Mouse (Mus musculus) left cerebral cortex, adult 2 months (tissue): ENCODE measurements around the gene Tst. TPM values are rescaled to one million over a fixed set of nuclear protein-coding genes. Genes with fewer than 3 reads are reported as not detected.

Experiments
- DNase-seq, 2 experiments: peaks; one replicate each; pipeline ENCODE4 v3.0.0; 2021 to 2022; ENCODE audit warnings: low spot score in 2 of 2, mixed read lengths in 1 of 2; ENCODE audit errors: extremely low spot score in 1 of 2
- H3K27ac ChIP-seq: fragments of 200-600 bp; 2 replicates; pipeline ENCODE4 v1.8.1; 2022
- H3K4me3 ChIP-seq: fragments of 200-600 bp; 2 replicates; pipeline ENCODE4 v1.8.1; 2022
- CTCF ChIP-seq: fragments of 200-600 bp; IDR thresholded peaks from 2 replicates; pipeline ENCODE4 v1.8.1; 2022; ENCODE audit warnings: antibody characterized with exemption, mild to moderate bottlenecking, moderate library complexity
- intact Hi-C: fragments of 180-260 bp; cut with DNase I; formaldehyde crosslinking; loops from one replicate; pipeline ENCODE4 v1.15.1; 2025
- total RNA-seq, 2 experiments: library from RNA; stranded (reverse); gene quantifications; 2 replicates each; pipeline ENCODE4 v1.2.3; 2021

Gene Tst
- total RNA-seq, 2 experiments from 2014 or later = 29.0 to 30.1 TPM

DNA sequence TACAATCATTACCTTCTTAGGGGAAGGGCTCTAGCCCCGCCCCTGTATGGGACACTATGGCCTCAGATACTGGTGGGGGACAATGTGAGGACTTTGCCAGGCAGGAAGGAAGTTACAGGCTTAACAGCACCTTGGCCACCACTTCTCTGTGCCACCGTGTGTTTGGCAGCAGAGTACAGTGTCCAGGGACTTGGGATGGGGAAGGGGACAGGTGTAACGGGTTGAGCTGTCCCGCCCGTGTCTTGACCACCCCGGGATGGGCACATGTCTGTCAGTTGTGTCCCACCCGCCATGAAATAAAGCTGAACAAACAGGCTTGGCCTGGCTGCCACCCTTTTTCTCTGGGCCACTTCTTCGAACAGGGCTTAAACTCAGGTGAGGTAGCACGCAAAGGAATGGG is 33.3 kb upstream of the Tst start:
- intact Hi-C loops = loop anchor here (10.0 kb wide), 1 partner anchor 276 kb away; the partner anchor contains the start of gene Elfn2

GRCm38 (mm10) chr15:78438505-78438904 is 32.8 kb upstream of the Tst start:
- intact Hi-C loops = loop anchor here (10.0 kb wide), 1 partner anchor 276 kb away; the partner anchor contains the start of gene Elfn2
- DNase-seq = no peak
- no peak for TF ChIP-seq CTCF

More for the DNA sequence above, 33.3 kb upstream of the Tst start:
- Histone ChIP-seq H3K4me3 (no peak overlapping the region), H3K27ac (peak overlapping the region; percentile 24; the same call in 1 of the 2 replicates)
- no peak for DNase-seq
- TF ChIP-seq CTCF = no peak

DNA sequence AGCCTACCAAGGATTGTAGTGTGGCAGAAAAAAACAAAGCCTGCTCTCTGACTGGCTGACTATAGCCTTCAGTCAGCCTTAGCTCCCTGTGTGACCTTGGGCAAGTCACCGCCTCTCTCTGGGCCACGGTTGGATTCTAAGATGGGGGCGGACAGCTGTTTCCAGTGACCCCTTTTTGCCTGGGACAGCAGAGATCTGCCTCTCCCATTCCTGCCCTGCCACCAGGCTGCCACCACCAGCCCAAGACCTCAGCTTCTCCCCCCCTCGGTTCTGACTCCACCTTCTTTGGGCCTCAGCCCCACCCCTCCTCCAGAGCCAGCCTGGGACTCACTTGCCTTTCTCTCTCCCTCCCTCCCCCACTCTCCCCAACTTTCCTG is 32.3 kb upstream of the Tst start:
- TF ChIP-seq CTCF = no peak
- intact Hi-C loops = loop anchor here (10.0 kb wide), 1 partner anchor 277 kb away; the partner anchor contains the start of gene Elfn2
- H3K27ac ChIP-seq = peak overlapping the region; percentile 84

More at GRCm38 (mm10) chr15:78438505-78438904, 32.8 kb upstream of the Tst start:
- no peak overlapping the region for H3K4me3 ChIP-seq
- H3K27ac ChIP-seq = peak overlapping the region; percentile 24; the same call in 1 of the 2 replicates

GRCm38 (mm10) chr15:78437237-78438017 is 31.7 kb upstream of the Tst start:
- peak; percentile 65 to 74 for DNase-seq
- TF ChIP-seq CTCF = no peak
- Histone ChIP-seq H3K4me3 (no peak overlapping the region), H3K27ac (peak overlapping the region; percentile 84)
- intact Hi-C loops = loop anchor here (1.0 to 10.0 kb wide), 3 partner anchors 107 to 277 kb away; partner anchors contain the start of genes Elfn2 and Sstr3

More for the DNA sequence above, 32.3 kb upstream of the Tst start:
- DNase-seq = no peak
- no peak overlapping the region for H3K4me3 ChIP-seq

- H3K27ac ChIP-seq = peak overlapping the region; percentile 84
- no peak overlapping the region for H3K4me3 ChIP-seq
- DNase-seq = peak; percentile 89 to 95
- intact Hi-C loops = loop anchor here (1.0 to 10.0 kb wide), 3 partner anchors 108 to 278 kb away; partner anchors contain the start of genes Elfn2 and Sstr3
- TF ChIP-seq CTCF = peak; percentile 22
Measured at GRCm38 (mm10) chr15:78436380-78437192, 30.9 kb upstream of the Tst start.

DNA sequence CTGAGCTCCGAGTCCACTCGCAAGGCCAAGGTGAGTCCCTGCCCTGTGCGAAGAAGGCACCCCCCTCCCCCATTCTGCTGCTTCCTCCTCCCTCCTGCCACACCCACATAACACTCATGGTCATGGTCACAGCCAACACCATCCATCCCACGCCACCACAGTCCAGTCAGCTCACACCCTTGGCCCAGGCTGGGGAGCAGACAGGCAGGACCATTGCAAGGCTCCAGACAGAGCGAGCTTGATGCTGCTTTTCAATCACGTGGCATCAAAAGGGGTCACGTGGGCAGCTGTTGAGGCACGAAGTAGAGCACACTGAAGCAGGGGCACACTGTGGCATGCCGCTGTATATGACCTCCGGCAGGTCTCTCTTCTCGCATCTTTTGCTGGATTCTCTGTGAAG is 30.0 kb upstream of the Tst start:
- peak overlapping the region; percentile 84 for H3K27ac ChIP-seq
- H3K4me3 ChIP-seq = no peak overlapping the region
- no peak for DNase-seq
- intact Hi-C loops = loop anchor here (2.0 to 10.0 kb wide), 3 partner anchors 67 to 279 kb away; partner anchors contain the start of gene Elfn2
- TF ChIP-seq CTCF = no peak

DNA sequence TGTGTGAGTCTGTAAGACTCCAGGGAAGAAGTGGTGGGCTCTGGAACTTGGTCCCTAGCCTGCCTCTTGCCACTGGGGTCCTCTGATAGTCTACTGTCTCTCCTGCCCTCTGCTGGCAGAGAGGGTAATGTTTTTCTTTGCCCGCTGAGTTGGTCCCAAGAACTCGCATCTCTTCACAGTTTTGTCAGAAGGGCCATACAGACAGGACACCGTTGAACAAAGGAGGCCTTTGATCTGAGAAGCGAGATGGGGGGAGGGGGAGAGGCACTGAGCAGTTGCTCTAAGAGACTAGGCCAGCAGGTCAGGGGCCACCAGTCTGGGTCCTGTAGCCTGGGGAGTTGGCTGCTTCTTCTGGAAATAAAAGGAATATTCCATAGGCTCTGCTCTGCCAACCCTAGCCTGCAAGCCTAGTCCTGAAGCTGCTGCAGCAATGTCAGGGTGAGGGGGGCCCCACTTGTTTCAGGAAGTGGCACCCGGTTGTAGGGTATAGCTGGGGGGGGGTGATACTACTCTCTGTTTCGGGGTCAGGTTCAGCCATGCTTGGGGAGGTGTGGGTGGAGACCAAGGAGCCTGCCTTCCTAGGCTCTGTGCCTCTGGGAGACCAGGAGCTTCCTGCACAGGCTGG is 29.3 kb upstream of the Tst start:
- Histone ChIP-seq H3K27ac (peak overlapping the region; percentile 84), H3K4me3 (no peak overlapping the region)
- intact Hi-C loops = loop anchor here (2.0 to 10.0 kb wide), 3 partner anchors 66 to 280 kb away; partner anchors contain the start of gene Elfn2
- DNase-seq = peak; percentile 59 to 62
- TF ChIP-seq CTCF = peak; percentile 70

DNA sequence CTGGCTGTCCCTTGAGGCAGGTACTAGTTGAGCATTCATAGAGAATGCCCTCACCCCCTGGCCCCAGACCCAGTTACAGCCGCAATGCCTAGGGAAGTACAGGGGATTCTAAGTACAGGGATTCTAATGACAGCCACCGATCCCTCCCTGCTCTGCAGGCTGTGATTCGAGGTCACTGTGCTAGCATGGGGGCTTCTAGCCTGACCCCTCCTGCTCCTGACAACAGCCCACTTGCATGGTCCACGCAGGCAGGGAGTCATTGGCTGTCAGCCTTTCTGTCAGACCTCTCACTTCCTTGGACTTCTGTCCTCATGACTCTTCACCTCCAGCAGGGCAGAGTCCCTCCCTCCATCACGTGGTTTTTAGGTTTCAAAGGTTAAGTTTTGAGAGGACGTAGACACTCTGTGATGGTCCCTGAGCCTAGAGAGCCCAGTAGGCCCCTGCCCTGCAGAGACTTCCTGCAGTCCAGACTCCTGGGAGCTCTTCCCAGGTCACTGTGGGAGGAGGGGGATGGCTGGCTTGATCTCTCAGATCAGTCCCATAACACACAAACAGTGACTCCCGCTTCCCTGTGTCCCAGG is 25.9 kb upstream of the Tst start:
- no peak for TF ChIP-seq CTCF

DNA sequence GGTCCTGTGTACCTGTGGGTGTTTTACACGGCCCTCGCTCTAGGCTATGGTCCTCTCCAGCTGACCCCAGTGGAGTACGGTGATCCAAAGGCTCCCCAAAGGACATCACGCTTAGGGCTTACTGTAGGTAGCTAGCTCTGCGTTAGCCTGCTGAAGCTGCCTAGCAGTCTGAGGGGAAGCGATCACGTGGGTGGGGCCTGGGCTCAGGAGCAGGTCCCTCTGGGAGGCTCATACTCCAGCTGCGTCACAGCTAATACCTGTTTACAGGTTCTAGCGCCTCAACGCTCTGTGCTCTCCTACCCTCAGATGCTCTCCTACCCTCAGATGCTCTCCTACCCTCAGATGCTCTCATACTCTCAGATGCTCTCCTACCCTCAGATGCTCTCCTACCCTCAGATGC is 25.2 kb upstream of the Tst start:
- no peak for TF ChIP-seq CTCF
- intact Hi-C loops = loop anchor here (5.0 to 10.0 kb wide), 2 partner anchors 254 to 284 kb away; partner anchors contain the start of gene Elfn2
- DNase-seq = no peak
- no peak overlapping the region; the same call in 1 of the 2 replicates for H3K27ac ChIP-seq
- no peak overlapping the region; the same call in 1 of the 2 replicates for H3K4me3 ChIP-seq

More for the DNA sequence above, 25.9 kb upstream of the Tst start:
- H3K27ac ChIP-seq = no peak overlapping the region
- DNase-seq = no peak
- no peak overlapping the region for H3K4me3 ChIP-seq
- intact Hi-C loops = loop anchor here (5.0 to 10.0 kb wide), 2 partner anchors 254 to 283 kb away; partner anchors contain the start of gene Elfn2

GRCm38 (mm10) chr15:78429871-78430622 is 24.3 kb upstream of the Tst start:
- peak overlapping the region; percentile 96 for H3K27ac ChIP-seq
- TF ChIP-seq CTCF = no peak
- intact Hi-C loops = loop anchor here (5.0 to 10.0 kb wide), 3 partner anchors 253 to 455 kb away; partner anchors contain the start of genes Eif3d and Elfn2
- no peak for DNase-seq
- peak overlapping the region; percentile 89 for H3K4me3 ChIP-seq
